Mouse (Mus musculus) midbrain, embryonic 11.5 days (tissue): ENCODE data around the gene Ptrh1. TPM values are rescaled to one million over a fixed set of nuclear protein-coding genes. Genes with fewer than 3 reads are reported as not detected.

Source experiments
- ATAC-seq: fragments of 200-750 bp; cut with Nextera tagmentation; 2 replicates; pipeline ENCODE4 v1.8.0; 2017; ENCODE audit warnings: moderate TSS enrichment, moderate library complexity; ENCODE audit not compliant: low FRiP score
- DNase-seq: peaks from one replicate; pipeline ENCODE4 v3.0.0; 2015; ENCODE audit warnings: low spot score; ENCODE audit errors: missing footprints
- H3K27ac ChIP-seq: fragments of 300-500 bp; sonication (generic); 2 replicates; pipeline ENCODE4 v1.5.1; 2014; ENCODE audit warnings: low read depth, low read length
- H3K27me3 ChIP-seq: fragments of 300-500 bp; sonication (generic); 2 replicates; pipeline ENCODE4 v1.6.1; 2014; ENCODE audit warnings: mild to moderate bottlenecking, low read length, moderate library complexity, mixed read lengths; ENCODE audit not compliant: control insufficient read depth, insufficient read depth
- H3K36me3 ChIP-seq: fragments of 300-500 bp; sonication (generic); 2 replicates; pipeline ENCODE4 v1.6.1; 2014; ENCODE audit warnings: mild to moderate bottlenecking, low read length, moderate library complexity, mixed read lengths; ENCODE audit not compliant: control insufficient read depth, insufficient read depth
- H3K4me1 ChIP-seq: fragments of 300-500 bp; sonication (generic); 2 replicates; pipeline ENCODE4 v1.6.1; 2014; ENCODE audit warnings: low read length; ENCODE audit not compliant: control insufficient read depth, insufficient read depth
- H3K4me2 ChIP-seq: fragments of 300-500 bp; sonication (generic); 2 replicates; pipeline ENCODE4 v1.6.1; 2014; ENCODE audit warnings: mild to moderate bottlenecking, moderate library complexity
- H3K4me3 ChIP-seq: fragments of 300-500 bp; sonication (generic); 2 replicates; pipeline ENCODE4 v1.5.1; 2014; ENCODE audit warnings: low read depth, low read length
- H3K9ac ChIP-seq: fragments of 300-500 bp; sonication (generic); 2 replicates; pipeline ENCODE4 v1.6.1; 2014; ENCODE audit warnings: low read length
- H3K9me3 ChIP-seq: fragments of 300-500 bp; sonication (generic); 2 replicates; pipeline ENCODE4 v1.6.1; 2016; ENCODE audit warnings: low read length; ENCODE audit not compliant: control insufficient read depth
- WGBS: fragments of 180-500 bp; shearing (Covaris S2); extraction: QIAGEN DNeasy Blood & Tissue Kit; methylation state at CpG from one replicate; pipeline ENCODE4 v1.1.7; 2014; 5-methylcytosine and 5-hydroxymethylcytosine counted together
- polyA plus RNA-seq: library from polyadenylated mRNA; unstranded; fragments of >200 nt; fragmentation: Nextera tagmentation; extraction: Ambion mirVana; gene quantifications from 2 replicates; pipeline ENCODE4 v1.2.1, GENCODE M21; 2014

Ptrh1 gene
- polyA plus RNA-seq, 1 experiment from 2014 or later, result 3.2 TPM

GRCm38 (mm10) chr2:32761859-32762258, 13.7 kb upstream of the Ptrh1 start:
- no peak overlapping the region for H3K4me3 ChIP-seq
- H3K27me3 ChIP-seq, result no peaks in the 10 kb centered on the region

GRCm38 (mm10) chr2:32763353-32763752, 12.2 kb upstream of the Ptrh1 start:
- Histone ChIP-seq H3K9ac (no peak overlapping the region), H3K36me3 (peaks cover 4% of the 10 kb centered on the region; the same call in 1 of the 2 replicates), H3K4me3 (no peak overlapping the region), H3K9me3 (no peaks in the 10 kb centered on the region), H3K27ac (no peak overlapping the region), H3K4me2 (no peak overlapping the region), H3K4me1 (no peaks in the 10 kb centered on the region), H3K27me3 (no peaks in the 10 kb centered on the region)
- ATAC-seq (no peak), DNase-seq (no peak)
- 78% methylated on average over 3 of the region's 3 CpGs for WGBS

More at GRCm38 (mm10) chr2:32761859-32762258, 13.7 kb upstream of the Ptrh1 start:
- Histone ChIP-seq H3K4me2 (no peak overlapping the region), H3K9ac (no peak overlapping the region), H3K4me1 (peaks cover 5% of the 10 kb centered on the region; the same call in 1 of the 2 replicates), H3K9me3 (no peaks in the 10 kb centered on the region), H3K27ac (no peak overlapping the region), H3K36me3 (peaks cover 4% of the 10 kb centered on the region; the same call in 1 of the 2 replicates)
- 96% methylated on average over 4 of the region's 4 CpGs for WGBS
- ATAC-seq (no peak), DNase-seq (no peak)

GRCm38 (mm10) chr2:32767241-32767640, 8.3 kb upstream of the Ptrh1 start:
- no peak overlapping the region for H3K4me2 ChIP-seq

GRCm38 (mm10) chr2:32768661-32769285, 6.8 kb upstream of the Ptrh1 start:
- no peak for DNase-seq
- no peak overlapping the region for H3K4me2 ChIP-seq
- H3K9me3 ChIP-seq, result no peaks in the 10 kb centered on the region
- no peaks in the 10 kb centered on the region for H3K27me3 ChIP-seq
- no peak overlapping the region for H3K27ac ChIP-seq
- no peak overlapping the region for H3K4me3 ChIP-seq
- H3K4me1 ChIP-seq, result peaks cover 5% of the 10 kb centered on the region
- WGBS, result 51% methylated on average over 19 of the region's 19 CpGs
- ATAC-seq, result no peak
- H3K36me3 ChIP-seq, result no peaks in the 10 kb centered on the region
- H3K9ac ChIP-seq, result no peak overlapping the region

More at GRCm38 (mm10) chr2:32767241-32767640, 8.3 kb upstream of the Ptrh1 start:
- H3K27me3 ChIP-seq, result no peaks in the 10 kb centered on the region
- H3K27ac ChIP-seq, result no peak overlapping the region
- H3K9ac ChIP-seq, result no peak overlapping the region
- no peak for DNase-seq
- H3K9me3 ChIP-seq, result no peaks in the 10 kb centered on the region
- no peak for ATAC-seq
- no peak overlapping the region for H3K4me3 ChIP-seq
- H3K36me3 ChIP-seq, result no peaks in the 10 kb centered on the region
- H3K4me1 ChIP-seq, result peaks cover 5% of the 10 kb centered on the region
- WGBS, result 80% methylated on average over 12 of the region's 12 CpGs

- peak; percentile 80 for DNase-seq
These were observed 6.1 kb upstream of the Ptrh1 start for GRCm38 (mm10) chr2:32769327-32770085.

GRCm38 (mm10) chr2:32771886-32772285, 3.7 kb upstream of the Ptrh1 start:
- H3K36me3 ChIP-seq, result no peaks in the 10 kb centered on the region
- no peak for DNase-seq
- 34% methylated on average over 12 of the region's 12 CpGs for WGBS
- H3K4me2 ChIP-seq, result no peak overlapping the region
- H3K27me3 ChIP-seq, result no peaks in the 10 kb centered on the region
- no peak overlapping the region for H3K27ac ChIP-seq
- H3K4me1 ChIP-seq, result peaks cover 14% of the 10 kb centered on the region
- no peak overlapping the region for H3K9ac ChIP-seq
- no peak for ATAC-seq
- H3K9me3 ChIP-seq, result no peaks in the 10 kb centered on the region
- H3K4me3 ChIP-seq, result no peak overlapping the region

More at GRCm38 (mm10) chr2:32769327-32770085, 6.1 kb upstream of the Ptrh1 start:
- no peaks in the 10 kb centered on the region for H3K27me3 ChIP-seq
- no peak for ATAC-seq
- no peaks in the 10 kb centered on the region for H3K9me3 ChIP-seq
- WGBS, result 47% methylated on average over 5 of the region's 5 CpGs
- no peak overlapping the region for H3K4me3 ChIP-seq
- H3K36me3 ChIP-seq, result no peaks in the 10 kb centered on the region
- H3K27ac ChIP-seq, result no peak overlapping the region
- H3K9ac ChIP-seq, result no peak overlapping the region
- H3K4me1 ChIP-seq, result peaks cover 5% of the 10 kb centered on the region
- H3K4me2 ChIP-seq, result no peak overlapping the region

- Histone ChIP-seq H3K4me2 (no peak overlapping the region), H3K9ac (no peak overlapping the region), H3K9me3 (no peaks in the 10 kb centered on the region), H3K4me3 (no peak overlapping the region), H3K36me3 (no peaks in the 10 kb centered on the region), H3K4me1 (peaks cover 14% of the 10 kb centered on the region), H3K27me3 (no peaks in the 10 kb centered on the region), H3K27ac (no peak overlapping the region)
- DNase-seq, result no peak
- no peak for ATAC-seq
- WGBS, result 79% methylated on average over 8 of the region's 8 CpGs
These were observed 2.8 kb upstream of the Ptrh1 start for GRCm38 (mm10) chr2:32772626-32773279.

GRCm38 (mm10) chr2:32776192-32776591, 606 bp downstream of the Ptrh1 start:
- no peak overlapping the region for H3K27ac ChIP-seq
- no peaks in the 10 kb centered on the region for H3K36me3 ChIP-seq
- 26% methylated on average over 22 of the region's 22 CpGs for WGBS
- ATAC-seq, result no peak
- DNase-seq, result no peak
- peaks cover 12% of the 10 kb centered on the region; the same call in 1 of the 2 replicates for H3K4me1 ChIP-seq
- H3K27me3 ChIP-seq, result no peaks in the 10 kb centered on the region
- peak overlapping the region; percentile 76 for H3K4me2 ChIP-seq
- H3K9me3 ChIP-seq, result no peaks in the 10 kb centered on the region
- peak overlapping the region; percentile 54 for H3K4me3 ChIP-seq
- H3K9ac ChIP-seq, result peak overlapping the region; percentile 54

GRCm38 (mm10) chr2:32778081-32778480, 2.5 kb downstream of the Ptrh1 start:
- Histone ChIP-seq H3K4me3 (no peak overlapping the region), H3K9ac (no peak overlapping the region), H3K9me3 (no peaks in the 10 kb centered on the region), H3K4me1 (peaks cover 12% of the 10 kb centered on the region; the same call in 1 of the 2 replicates), H3K27me3 (no peaks in the 10 kb centered on the region), H3K36me3 (no peaks in the 10 kb centered on the region), H3K27ac (no peak overlapping the region), H3K4me2 (no peak overlapping the region)
- 87% methylated on average over 6 of the region's 6 CpGs for WGBS
- ATAC-seq, result no peak
- DNase-seq, result peak; percentile 1
